Mouse (Mus musculus): ENCODE measurements around the gene Psen1. TPM values are rescaled to one million over a fixed set of nuclear protein-coding genes. Genes with fewer than 3 reads are reported as not detected.

Gene Psen1
- polyA plus RNA-seq, 1 experiment from 2014 or later = 69.4 TPM

DNA sequence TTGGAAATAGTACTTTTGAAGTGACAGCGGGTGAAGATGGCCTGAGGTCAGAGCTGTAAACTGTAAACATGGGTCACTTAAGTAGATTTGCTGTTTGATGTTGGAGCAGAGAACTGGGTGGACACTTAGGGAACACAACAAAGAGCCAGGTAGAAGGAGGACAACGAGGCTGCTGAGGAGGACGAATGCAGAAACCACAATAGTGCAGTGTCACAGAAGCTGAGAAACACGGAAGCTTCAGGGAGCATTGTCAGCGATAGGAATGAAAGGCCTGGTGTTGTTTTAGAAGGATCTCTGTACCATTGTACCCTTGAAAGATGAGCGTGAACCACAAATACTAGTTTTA lies 1.1 kb downstream of the Psen1 start:
- WGBS = 24% methylated on average over 6 of the region's 6 CpGs
- Histone ChIP-seq H3K27me3 (replicated peaks; ENCODE audit: control insufficient read depth, insufficient read depth, low read length) (no peaks in the 10 kb centered on the region), H3K9me3 (ENCODE audit: control insufficient read depth, low read length) (no peaks in the 10 kb centered on the region), H3K4me2 (ENCODE audit: low read depth, low read length) (peak overlapping the region; percentile 82), H3K27ac (replicated peaks; ENCODE audit: low read depth, low read length) (peak overlapping the region; percentile 86), H3K36me3 (ENCODE audit: control insufficient read depth, insufficient read depth, low read length) (peaks cover 9% of the 10 kb centered on the region), H3K9ac (ENCODE audit: low read depth, low read length) (peak overlapping the region; percentile 85), H3K4me1 (ENCODE audit: control insufficient read depth, insufficient read depth, low read length) (peaks cover 13% of the 10 kb centered on the region), H3K4me3 (ENCODE audit: low read depth, low read length) (peak overlapping the region; percentile 92)
- DNase-seq (ENCODE audit: low spot score) (no peak), ATAC-seq (ENCODE audit: low read depth) (no peak)

GRCm38 (mm10) chr12:83694011-83694410 lies 6.1 kb downstream of the Psen1 start:
- no peak for ATAC-seq (ENCODE audit: low read depth)
- no peaks in the 10 kb centered on the region for H3K9me3 ChIP-seq (ENCODE audit: control insufficient read depth, low read length)
- 86% methylated on average over 5 of the region's 5 CpGs for WGBS

DNA sequence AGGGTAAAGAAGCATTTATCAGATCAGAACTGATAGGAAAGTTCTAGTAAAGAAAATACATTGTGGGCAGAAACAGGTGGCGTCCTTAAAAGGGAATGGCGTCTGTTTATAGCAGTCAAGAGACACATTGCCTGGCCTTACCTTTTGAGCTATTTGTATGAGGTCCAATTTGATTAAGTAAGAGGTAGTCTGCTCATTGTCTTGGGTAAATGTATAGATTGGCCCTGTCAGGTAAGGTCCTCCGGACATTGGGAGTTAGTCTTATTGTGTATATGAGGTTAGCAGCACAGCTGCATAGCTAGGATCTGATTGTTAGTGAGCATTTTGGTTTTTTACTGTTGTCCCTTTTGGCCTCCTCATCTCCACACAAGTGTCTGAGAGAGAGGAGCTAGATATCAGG lies 6.7 kb downstream of the Psen1 start:
- peaks cover 4% of the 10 kb centered on the region; the same call in 1 of the 2 replicates for H3K4me1 ChIP-seq (ENCODE audit: control insufficient read depth, insufficient read depth, low read length)
- ATAC-seq (ENCODE audit: low read depth) (no peak), DNase-seq (ENCODE audit: low spot score) (no peak)
- peaks cover 10% of the 10 kb centered on the region for H3K36me3 ChIP-seq (ENCODE audit: control insufficient read depth, insufficient read depth, low read length)
- WGBS = 81% methylated on average over 3 of the region's 3 CpGs
- H3K27ac ChIP-seq (replicated peaks; ENCODE audit: low read depth, low read length) = no peak overlapping the region
- H3K27me3 ChIP-seq (replicated peaks; ENCODE audit: control insufficient read depth, insufficient read depth, low read length) = no peaks in the 10 kb centered on the region
- H3K4me3 ChIP-seq (ENCODE audit: low read depth, low read length) = no peak overlapping the region
- no peaks in the 10 kb centered on the region for H3K9me3 ChIP-seq (ENCODE audit: control insufficient read depth, low read length)
- no peak overlapping the region for H3K9ac ChIP-seq (ENCODE audit: low read depth, low read length)
- H3K4me2 ChIP-seq (ENCODE audit: low read depth, low read length) = no peak overlapping the region

More at GRCm38 (mm10) chr12:83694011-83694410, 6.1 kb downstream of the Psen1 start:
- H3K9ac ChIP-seq (ENCODE audit: low read depth, low read length) = no peak overlapping the region
- H3K36me3 ChIP-seq (ENCODE audit: control insufficient read depth, insufficient read depth, low read length) = peaks cover 6% of the 10 kb centered on the region; the same call in 1 of the 2 replicates
- H3K4me1 ChIP-seq (ENCODE audit: control insufficient read depth, insufficient read depth, low read length) = peaks cover 10% of the 10 kb centered on the region
- no peak overlapping the region for H3K4me2 ChIP-seq (ENCODE audit: low read depth, low read length)
- no peaks in the 10 kb centered on the region for H3K27me3 ChIP-seq (replicated peaks; ENCODE audit: control insufficient read depth, insufficient read depth, low read length)
- no peak overlapping the region for H3K4me3 ChIP-seq (ENCODE audit: low read depth, low read length)
- no peak for DNase-seq (ENCODE audit: low spot score)
- H3K27ac ChIP-seq (replicated peaks; ENCODE audit: low read depth, low read length) = no peak overlapping the region

DNA sequence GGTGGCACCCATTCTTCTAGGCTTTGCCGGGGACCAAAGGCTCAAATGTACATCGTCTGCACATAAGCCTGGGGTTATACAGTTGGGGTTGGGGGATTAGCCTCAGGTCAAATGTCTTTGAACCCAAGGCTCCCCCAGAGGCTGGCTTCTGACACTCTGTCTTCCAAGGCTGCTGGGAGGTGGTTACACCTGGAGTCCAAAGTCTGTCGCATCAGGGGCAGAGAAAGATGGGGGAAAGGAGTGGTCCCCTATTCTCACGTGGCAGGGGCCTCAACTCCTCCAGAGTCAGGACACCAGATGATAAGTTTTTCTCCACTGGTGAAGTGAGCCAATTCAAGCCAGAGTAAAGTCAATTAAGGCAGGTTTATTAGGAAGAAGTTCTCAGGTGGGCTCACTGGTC lies 10.7 kb downstream of the Psen1 start:
- Histone ChIP-seq H3K27ac (replicated peaks; ENCODE audit: low read depth, low read length) (no peak overlapping the region), H3K27me3 (replicated peaks; ENCODE audit: control insufficient read depth, insufficient read depth, low read length) (no peaks in the 10 kb centered on the region), H3K36me3 (ENCODE audit: control insufficient read depth, insufficient read depth, low read length) (peaks cover 27% of the 10 kb centered on the region), H3K4me1 (ENCODE audit: control insufficient read depth, insufficient read depth, low read length) (no peaks in the 10 kb centered on the region), H3K4me3 (ENCODE audit: low read depth, low read length) (no peak overlapping the region), H3K4me2 (ENCODE audit: low read depth, low read length) (no peak overlapping the region), H3K9ac (ENCODE audit: low read depth, low read length) (no peak overlapping the region), H3K9me3 (ENCODE audit: control insufficient read depth, low read length) (no peaks in the 10 kb centered on the region)
- ATAC-seq (ENCODE audit: low read depth) (no peak), DNase-seq (ENCODE audit: low spot score) (no peak)
- 81% methylated on average over 4 of the region's 4 CpGs for WGBS

DNA sequence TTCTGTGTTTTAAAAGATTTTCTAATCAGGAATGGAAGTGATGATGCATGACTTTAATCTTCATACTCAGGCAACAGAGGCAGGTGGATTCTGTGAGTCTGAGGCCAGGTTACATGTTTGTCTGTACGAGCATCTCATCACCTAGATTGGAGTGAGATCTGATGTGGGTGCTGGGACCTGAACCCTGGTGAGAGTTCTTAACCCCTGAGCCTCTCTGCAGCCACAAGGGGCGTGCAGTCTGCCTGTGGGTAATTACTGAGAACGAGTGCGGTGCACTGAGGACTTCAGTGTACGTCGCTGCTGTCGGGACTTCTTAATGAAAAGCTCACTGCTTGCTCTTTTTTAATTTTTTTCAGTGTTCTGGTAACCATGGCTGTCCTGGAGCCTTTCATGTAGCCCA lies 13.7 kb downstream of the Psen1 start:
- Histone ChIP-seq H3K4me1 (ENCODE audit: control insufficient read depth, insufficient read depth, low read length) (no peaks in the 10 kb centered on the region), H3K27ac (replicated peaks; ENCODE audit: low read depth, low read length) (no peak overlapping the region), H3K36me3 (ENCODE audit: control insufficient read depth, insufficient read depth, low read length) (peaks cover 31% of the 10 kb centered on the region), H3K4me2 (ENCODE audit: low read depth, low read length) (no peak overlapping the region), H3K9ac (ENCODE audit: low read depth, low read length) (no peak overlapping the region), H3K9me3 (ENCODE audit: control insufficient read depth, low read length) (no peaks in the 10 kb centered on the region), H3K27me3 (replicated peaks; ENCODE audit: control insufficient read depth, insufficient read depth, low read length) (no peaks in the 10 kb centered on the region), H3K4me3 (ENCODE audit: low read depth, low read length) (no peak overlapping the region)
- ATAC-seq (ENCODE audit: low read depth) (no peak), DNase-seq (ENCODE audit: low spot score) (no peak)
- 85% methylated on average over 7 of the region's 7 CpGs for WGBS

DNA sequence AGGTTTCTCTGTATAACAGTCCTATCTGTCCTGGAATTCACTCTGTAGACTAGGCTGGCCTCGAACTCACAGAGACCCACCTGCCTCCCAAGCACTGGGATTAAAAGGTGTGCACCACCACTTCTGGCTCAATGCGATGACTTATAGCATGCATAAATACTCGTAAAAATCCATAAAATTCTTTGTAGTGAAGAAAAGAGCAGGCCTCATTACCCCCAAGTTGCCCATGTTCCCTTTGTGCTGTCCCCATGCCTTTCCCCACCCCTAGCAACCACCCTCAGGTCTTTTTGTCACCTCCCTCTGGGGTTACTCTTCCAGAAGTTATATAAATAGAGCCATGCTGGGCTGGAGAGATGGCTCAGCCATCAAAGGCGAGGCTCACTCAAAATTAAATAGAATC lies 14.8 kb downstream of the Psen1 start:
- H3K4me1 ChIP-seq (ENCODE audit: control insufficient read depth, insufficient read depth, low read length) = no peaks in the 10 kb centered on the region
- no peak overlapping the region for H3K4me3 ChIP-seq (ENCODE audit: low read depth, low read length)
- H3K36me3 ChIP-seq (ENCODE audit: control insufficient read depth, insufficient read depth, low read length) = peaks cover 31% of the 10 kb centered on the region
- ATAC-seq (ENCODE audit: low read depth) = no peak
- H3K4me2 ChIP-seq (ENCODE audit: low read depth, low read length) = no peak overlapping the region
- WGBS = 85% methylated on average over 4 of the region's 4 CpGs
- no peak overlapping the region for H3K9ac ChIP-seq (ENCODE audit: low read depth, low read length)
- no peaks in the 10 kb centered on the region for H3K27me3 ChIP-seq (replicated peaks; ENCODE audit: control insufficient read depth, insufficient read depth, low read length)
- H3K27ac ChIP-seq (replicated peaks; ENCODE audit: low read depth, low read length) = no peak overlapping the region
- no peaks in the 10 kb centered on the region for H3K9me3 ChIP-seq (ENCODE audit: control insufficient read depth, low read length)
- no peak for DNase-seq (ENCODE audit: low spot score)

DNA sequence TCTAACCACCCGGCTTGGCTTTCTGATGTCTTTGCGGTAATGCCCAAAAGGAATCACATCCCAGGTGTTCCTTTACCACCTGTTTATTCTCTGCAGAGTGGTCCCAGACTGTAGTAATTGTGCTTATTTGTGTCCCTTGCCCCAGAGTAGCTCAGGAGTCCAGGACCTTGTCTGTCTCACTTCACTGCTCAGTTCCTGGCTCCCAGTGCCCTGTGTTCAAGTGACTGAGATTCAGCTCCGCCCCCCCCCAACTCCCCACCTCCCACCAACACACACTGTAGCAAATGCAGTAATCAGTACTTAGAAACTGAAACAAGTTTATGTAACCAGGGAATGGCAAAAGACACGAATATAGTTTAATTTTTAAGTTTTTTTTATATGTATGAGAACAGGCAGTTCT lies 19.0 kb downstream of the Psen1 start:
- Histone ChIP-seq H3K9ac (ENCODE audit: low read depth, low read length) (no peak overlapping the region), H3K4me3 (ENCODE audit: low read depth, low read length) (no peak overlapping the region), H3K9me3 (ENCODE audit: control insufficient read depth, low read length) (no peaks in the 10 kb centered on the region), H3K36me3 (ENCODE audit: control insufficient read depth, insufficient read depth, low read length) (peaks cover 21% of the 10 kb centered on the region), H3K4me1 (ENCODE audit: control insufficient read depth, insufficient read depth, low read length) (no peaks in the 10 kb centered on the region), H3K27ac (replicated peaks; ENCODE audit: low read depth, low read length) (no peak overlapping the region), H3K4me2 (ENCODE audit: low read depth, low read length) (no peak overlapping the region), H3K27me3 (replicated peaks; ENCODE audit: control insufficient read depth, insufficient read depth, low read length) (no peaks in the 10 kb centered on the region)
- ATAC-seq (ENCODE audit: low read depth) = no peak
- DNase-seq (ENCODE audit: low spot score) = no peak
- 90% methylated on average over 4 of the region's 4 CpGs for WGBS

DNA sequence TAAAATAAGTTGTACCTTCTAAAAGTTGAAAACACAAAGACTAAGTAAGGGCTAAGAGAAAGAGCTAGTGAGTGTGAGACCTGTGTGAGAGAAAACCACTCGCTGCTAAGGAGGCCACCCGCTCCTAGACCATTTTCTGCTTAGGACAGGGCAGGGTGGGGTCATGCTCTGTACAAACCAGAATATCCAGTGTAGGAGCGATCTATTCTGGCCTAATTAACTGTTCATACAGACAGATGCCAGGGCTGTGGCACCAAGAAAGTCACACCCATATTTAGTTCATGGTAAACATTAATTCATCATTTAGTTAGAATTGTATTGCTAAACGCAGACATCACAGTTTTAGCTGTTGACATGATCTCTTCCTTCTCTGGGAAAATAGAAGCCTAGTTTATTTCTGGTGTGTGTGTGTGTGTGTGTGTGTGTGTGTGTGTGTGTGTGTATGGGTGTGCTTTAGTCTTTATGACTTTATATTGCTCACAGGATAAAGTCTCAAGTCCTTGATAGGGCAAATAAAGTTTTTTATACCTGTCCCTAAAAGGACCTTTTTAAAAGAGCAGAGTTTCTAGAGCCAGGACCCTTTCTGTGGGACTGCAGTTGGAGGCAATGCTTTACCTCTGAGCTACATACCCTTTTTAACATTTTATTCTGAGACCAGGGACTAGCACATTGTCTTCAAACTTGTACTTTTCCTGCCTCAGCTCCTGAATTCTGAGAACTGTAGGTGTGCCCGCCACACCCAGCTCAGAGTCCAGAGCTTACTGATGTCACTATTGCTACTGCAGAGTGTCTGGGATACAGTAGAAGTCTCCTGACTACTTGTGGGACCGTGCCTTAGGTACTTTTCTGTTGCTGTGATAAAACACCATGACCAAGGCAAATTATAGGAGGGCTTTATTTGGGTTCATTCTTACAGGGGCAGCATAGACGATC lies 20.5 kb downstream of the Psen1 start:
- no peak for DNase-seq (ENCODE audit: low spot score)
- H3K27me3 ChIP-seq (replicated peaks; ENCODE audit: control insufficient read depth, insufficient read depth, low read length) = no peaks in the 10 kb centered on the region
- H3K9me3 ChIP-seq (ENCODE audit: control insufficient read depth, low read length) = no peaks in the 10 kb centered on the region
- H3K36me3 ChIP-seq (ENCODE audit: control insufficient read depth, insufficient read depth, low read length) = peaks cover 31% of the 10 kb centered on the region
- H3K4me1 ChIP-seq (ENCODE audit: control insufficient read depth, insufficient read depth, low read length) = no peaks in the 10 kb centered on the region
- no peak overlapping the region for H3K27ac ChIP-seq (replicated peaks; ENCODE audit: low read depth, low read length)
- no peak for ATAC-seq (ENCODE audit: low read depth)
- no peak overlapping the region for H3K9ac ChIP-seq (ENCODE audit: low read depth, low read length)
- no peak overlapping the region for H3K4me3 ChIP-seq (ENCODE audit: low read depth, low read length)
- 83% methylated on average over 7 of the region's 7 CpGs for WGBS
- H3K4me2 ChIP-seq (ENCODE audit: low read depth, low read length) = no peak overlapping the region

GRCm38 (mm10) chr12:83709934-83710333 lies 22.0 kb downstream of the Psen1 start:
- Histone ChIP-seq H3K9me3 (ENCODE audit: control insufficient read depth, low read length) (no peaks in the 10 kb centered on the region), H3K9ac (ENCODE audit: low read depth, low read length) (no peak overlapping the region), H3K27me3 (replicated peaks; ENCODE audit: control insufficient read depth, insufficient read depth, low read length) (no peaks in the 10 kb centered on the region), H3K4me3 (ENCODE audit: low read depth, low read length) (no peak overlapping the region), H3K27ac (replicated peaks; ENCODE audit: low read depth, low read length) (no peak overlapping the region), H3K4me1 (ENCODE audit: control insufficient read depth, insufficient read depth, low read length) (no peaks in the 10 kb centered on the region), H3K36me3 (ENCODE audit: control insufficient read depth, insufficient read depth, low read length) (peaks cover 37% of the 10 kb centered on the region), H3K4me2 (ENCODE audit: low read depth, low read length) (no peak overlapping the region)
- ATAC-seq (ENCODE audit: low read depth) (no peak), DNase-seq (ENCODE audit: low spot score) (no peak)
- WGBS = 91% methylated on average over 2 of the region's 2 CpGs
